Mouse (Mus musculus) lung, embryonic 14.5 days (tissue): ENCODE data around the gene Tgfb2. TPM values are rescaled to one million over a fixed set of nuclear protein-coding genes. Genes with fewer than 3 reads are reported as not detected.

Experiments
- ATAC-seq: fragments of 200-750 bp; cut with Nextera tagmentation; 2 replicates; pipeline ENCODE4 v1.8.0; 2017; ENCODE audit warnings: mild to moderate bottlenecking, moderate TSS enrichment, moderate library complexity; ENCODE audit not compliant: insufficient read depth
- DNase-seq: peaks from one replicate; pipeline ENCODE4 v3.0.0-alpha.2; 2015
- H3K27ac ChIP-seq: fragments of 300-500 bp; sonication (generic); 2 replicates; pipeline ENCODE4 v1.5.1; 2014; ENCODE audit warnings: low read depth, mild to moderate bottlenecking, moderate library complexity
- H3K27me3 ChIP-seq: fragments of 300-500 bp; sonication (generic); 2 replicates; pipeline ENCODE4 v1.6.1; 2014; ENCODE audit warnings: low read length, control low read depth; ENCODE audit not compliant: insufficient read depth
- H3K36me3 ChIP-seq: fragments of 300-500 bp; sonication (generic); 2 replicates; pipeline ENCODE4 v1.6.1; 2014; ENCODE audit warnings: control low read depth; ENCODE audit not compliant: insufficient read depth
- H3K4me1 ChIP-seq: fragments of 300-500 bp; sonication (generic); 2 replicates; pipeline ENCODE4 v1.6.1; 2014; ENCODE audit warnings: antibody characterized with exemption, control low read depth; ENCODE audit not compliant: insufficient read depth
- H3K4me2 ChIP-seq: fragments of 300-500 bp; sonication (generic); 2 replicates; pipeline ENCODE4 v1.6.1; 2014; ENCODE audit warnings: mild to moderate bottlenecking
- H3K4me3 ChIP-seq: fragments of 300-500 bp; sonication (generic); 2 replicates; pipeline ENCODE4 v1.5.1; 2014; ENCODE audit warnings: low read depth, low read length
- H3K9ac ChIP-seq: fragments of 300-500 bp; sonication (generic); 2 replicates; pipeline ENCODE4 v1.6.1; 2014
- H3K9me3 ChIP-seq: fragments of 300-500 bp; sonication (generic); 2 replicates; pipeline ENCODE4 v1.6.1; 2016; ENCODE audit warnings: low read depth, low read length, control low read depth
- CTCF ChIP-seq: IDR thresholded peaks from 2 replicates; pipeline ENCODE4 v1.5.1; 2016; ENCODE audit warnings: antibody characterized with exemption, low read depth
- WGBS: fragments of 180-500 bp; shearing (Covaris S2); extraction: QIAGEN DNeasy Blood & Tissue Kit; methylation state at CpG from one replicate; pipeline ENCODE4 v1.1.7; 2014; 5-methylcytosine and 5-hydroxymethylcytosine counted together
- polyA plus RNA-seq: library from polyadenylated mRNA; unstranded; fragments of >200 nt; fragmentation: Nextera tagmentation; extraction: Ambion mirVana; gene quantifications from 2 replicates; pipeline ENCODE4 v1.2.1, GENCODE M21; 2014

Tgfb2 gene
- polyA plus RNA-seq, 1 experiment from 2014 or later = 86.5 TPM

DNA sequence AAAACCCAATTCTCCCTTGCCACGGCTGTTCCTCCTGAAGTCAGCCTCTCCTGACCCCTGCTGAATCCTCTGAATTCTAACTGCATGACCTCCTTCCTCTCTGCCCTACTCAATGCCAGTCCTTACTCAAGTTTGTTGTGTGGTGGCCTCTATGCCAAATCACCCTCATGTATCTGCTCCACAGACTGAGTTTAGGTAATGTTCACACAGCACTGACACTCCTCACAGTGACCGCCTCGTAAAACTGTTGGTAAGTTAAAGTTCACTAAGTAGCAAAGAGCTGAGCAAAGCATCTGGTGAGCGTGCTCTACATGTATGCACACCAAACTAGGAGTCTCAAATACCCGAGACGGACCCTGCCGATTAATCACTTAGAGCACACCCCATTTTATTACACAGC lies 20.3 kb upstream of the Tgfb2 start:
- Histone ChIP-seq H3K36me3 (peaks cover 8% of the 10 kb centered on the region; the same call in 1 of the 2 replicates), H3K4me3 (no peak overlapping the region), H3K4me2 (no peak overlapping the region), H3K27me3 (no peaks in the 10 kb centered on the region), H3K9ac (no peak overlapping the region), H3K27ac (no peak overlapping the region), H3K4me1 (no peaks in the 10 kb centered on the region), H3K9me3 (no peaks in the 10 kb centered on the region)
- WGBS = 75% methylated on average over 7 of the region's 7 CpGs
- TF ChIP-seq CTCF = no peak
- DNase-seq = no peak
- no peak for ATAC-seq

GRCm38 (mm10) chr1:186722299-186722698 lies 16.5 kb upstream of the Tgfb2 start:
- Histone ChIP-seq H3K9ac (no peak overlapping the region), H3K9me3 (no peaks in the 10 kb centered on the region), H3K27me3 (no peaks in the 10 kb centered on the region), H3K4me3 (no peak overlapping the region), H3K4me2 (no peak overlapping the region), H3K36me3 (peaks cover 29% of the 10 kb centered on the region), H3K27ac (no peak overlapping the region), H3K4me1 (0 out of 2 replicates have a peak, but pooled peaks cover 3% of the 10 kb centered on the region)
- no peak for TF ChIP-seq CTCF
- ATAC-seq = no peak
- WGBS = 74% methylated on average over 9 of the region's 9 CpGs
- no peak for DNase-seq

GRCm38 (mm10) chr1:186721846-186722245 lies 16.1 kb upstream of the Tgfb2 start:
- no peaks in the 10 kb centered on the region for H3K27me3 ChIP-seq
- DNase-seq (peak; percentile 95), ATAC-seq (peak; percentile 63)
- H3K4me1 ChIP-seq = 0 out of 2 replicates have a peak, but pooled peaks cover 3% of the 10 kb centered on the region
- no peaks in the 10 kb centered on the region for H3K9me3 ChIP-seq
- H3K27ac ChIP-seq = no peak overlapping the region
- peaks cover 33% of the 10 kb centered on the region for H3K36me3 ChIP-seq
- TF ChIP-seq CTCF = peak; percentile 100
- WGBS = 27% methylated on average over 12 of the region's 12 CpGs
- H3K4me2 ChIP-seq = no peak overlapping the region
- H3K9ac ChIP-seq = no peak overlapping the region
- no peak overlapping the region for H3K4me3 ChIP-seq

DNA sequence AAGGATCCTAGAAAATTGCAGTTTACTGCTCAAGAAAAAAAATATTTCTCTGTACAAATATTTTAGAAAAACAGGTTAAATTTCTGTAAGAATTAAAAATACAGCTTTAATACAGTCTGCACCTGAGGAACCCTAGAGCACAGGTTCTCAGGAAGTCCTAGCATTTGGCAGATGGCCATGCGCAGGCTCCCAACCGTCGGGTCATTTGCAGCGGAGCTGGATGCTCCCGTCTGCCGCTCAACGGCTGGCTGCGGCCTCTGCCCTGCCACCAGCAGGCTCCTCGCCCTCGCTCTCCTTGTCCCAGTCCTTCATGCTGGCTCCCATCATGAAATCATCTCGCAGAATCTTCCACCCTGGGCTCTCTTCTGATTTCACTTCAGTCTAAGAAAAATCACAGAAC lies 15.4 kb upstream of the Tgfb2 start:
- Histone ChIP-seq H3K27ac (no peak overlapping the region), H3K9me3 (no peaks in the 10 kb centered on the region), H3K4me2 (no peak overlapping the region), H3K4me3 (no peak overlapping the region), H3K36me3 (peaks cover 38% of the 10 kb centered on the region), H3K4me1 (0 out of 2 replicates have a peak, but pooled peaks cover 3% of the 10 kb centered on the region), H3K9ac (no peak overlapping the region), H3K27me3 (no peaks in the 10 kb centered on the region)
- DNase-seq = no peak
- no peak for ATAC-seq
- no peak for TF ChIP-seq CTCF
- WGBS = 90% methylated on average over 11 of the region's 11 CpGs

DNA sequence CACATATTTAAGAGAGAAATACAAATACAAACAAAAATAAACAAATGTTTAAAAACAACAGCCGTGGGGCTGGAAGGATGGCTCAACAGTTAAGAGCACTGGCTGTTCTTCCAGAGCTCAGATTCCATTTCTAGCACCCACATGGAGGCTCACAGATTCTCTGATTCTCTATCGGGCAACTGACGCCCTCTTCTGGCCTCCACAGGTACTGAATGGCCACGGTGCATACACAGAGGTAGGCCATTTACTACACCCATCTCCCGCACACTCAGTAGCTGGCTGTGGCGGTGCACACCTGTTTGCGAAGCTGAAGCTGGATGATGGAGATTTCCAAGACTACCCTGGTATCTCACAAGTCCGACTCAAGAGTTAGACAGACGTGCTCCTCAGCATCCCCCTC lies 13.9 kb upstream of the Tgfb2 start:
- Histone ChIP-seq H3K4me3 (no peak overlapping the region), H3K36me3 (peaks cover 38% of the 10 kb centered on the region), H3K27ac (no peak overlapping the region), H3K4me1 (0 out of 2 replicates have a peak, but pooled peaks cover 3% of the 10 kb centered on the region), H3K27me3 (no peaks in the 10 kb centered on the region), H3K9me3 (no peaks in the 10 kb centered on the region), H3K9ac (no peak overlapping the region), H3K4me2 (no peak overlapping the region)
- ATAC-seq (no peak), DNase-seq (peak; percentile 39)
- TF ChIP-seq CTCF = peak; percentile 49
- WGBS = 93% methylated on average over 9 of the region's 9 CpGs

DNA sequence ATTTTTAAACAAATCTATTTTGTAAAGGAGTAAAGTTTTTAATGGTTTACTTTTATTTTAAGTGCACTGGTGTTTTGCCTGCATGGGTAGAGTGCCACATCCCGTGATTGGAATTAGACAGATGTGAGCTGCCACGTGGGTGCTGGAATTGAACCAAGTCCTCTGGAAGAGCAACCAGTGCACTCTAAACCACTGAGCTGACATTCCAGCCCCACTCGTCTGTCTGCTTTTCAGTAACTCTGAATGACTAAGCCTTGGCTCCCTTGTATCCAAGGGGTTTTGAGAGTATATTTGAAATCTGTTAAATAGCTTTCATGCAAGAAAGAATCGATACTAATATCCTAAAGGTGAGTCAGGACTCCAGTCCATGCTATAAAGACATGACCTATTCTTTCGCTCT lies 13.1 kb upstream of the Tgfb2 start:
- Histone ChIP-seq H3K27ac (no peak overlapping the region), H3K4me3 (no peak overlapping the region), H3K36me3 (peaks cover 34% of the 10 kb centered on the region), H3K27me3 (no peaks in the 10 kb centered on the region), H3K4me1 (0 out of 2 replicates have a peak, but pooled peaks cover 6% of the 10 kb centered on the region), H3K9ac (no peak overlapping the region), H3K9me3 (no peaks in the 10 kb centered on the region), H3K4me2 (no peak overlapping the region)
- DNase-seq (peak; percentile 48), ATAC-seq (no peak)
- WGBS = 57% methylated on average over 5 of the region's 5 CpGs
- TF ChIP-seq CTCF = no peak

GRCm38 (mm10) chr1:186714980-186715896 lies 9.4 kb upstream of the Tgfb2 start:
- H3K9ac ChIP-seq = no peak overlapping the region
- DNase-seq = peak; percentile 87
- peak; percentile 33; the same call in 1 of the 2 replicates for TF ChIP-seq CTCF
- H3K4me1 ChIP-seq = 0 out of 2 replicates have a peak, but pooled peaks cover 6% of the 10 kb centered on the region
- no peak overlapping the region for H3K4me2 ChIP-seq
- no peaks in the 10 kb centered on the region for H3K27me3 ChIP-seq
- 40% methylated on average over 17 of the region's 17 CpGs for WGBS
- no peaks in the 10 kb centered on the region for H3K9me3 ChIP-seq
- peaks cover 21% of the 10 kb centered on the region for H3K36me3 ChIP-seq
- peak; percentile 96 for ATAC-seq
- peak overlapping the region; percentile 39; the same call in 1 of the 2 replicates for H3K27ac ChIP-seq
- H3K4me3 ChIP-seq = no peak overlapping the region
